ENCODE assay signal across 20 mouse cellular contexts in the genomic region with DNA sequence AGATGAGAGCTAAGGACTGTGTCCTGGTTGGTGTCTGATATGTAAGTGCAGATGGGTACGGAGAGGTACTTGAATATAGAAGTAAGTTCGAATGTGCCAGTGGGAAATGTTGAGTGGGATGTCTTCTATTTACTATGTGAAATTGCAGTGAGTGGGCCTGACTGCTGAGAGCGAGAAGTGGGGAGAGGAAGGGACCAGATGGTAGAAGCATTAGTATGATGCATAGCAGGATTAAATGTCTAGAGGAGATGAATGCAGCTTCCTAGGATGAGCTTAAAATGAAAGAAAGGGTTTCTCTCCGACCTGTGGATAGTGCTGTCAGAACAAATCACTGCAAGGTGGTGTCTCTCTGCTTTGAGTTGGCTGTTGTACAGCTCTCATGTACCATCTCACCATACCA.
DNase-seq lines count a peak whose midpoint lies in the region; ATAC-seq and TF ChIP-seq lines count a peak whose summit lies in the region.
"Had no signal": no experiment of that assay in that cellular context is flagged by ENCODE, and none has a peak within 500 bp of the region (broad histone marks: within the 10 kb centered on the region; RNA-seq: fewer than 3 reads in every experiment).

No protein-coding gene starts in this region.

- no peak for TF ChIP-seq CTCF in hindbrain, postnatal 0 days (IDR thresholded peaks at IDR 0.05; ENCODE audit: low read depth)

- no peaks in the 10 kb centered on the region for H3K9me3 ChIP-seq in hindbrain, postnatal 0 days (ENCODE audit: low read length)
- H3K9me3 ChIP-seq in hindbrain, embryonic 13.5 days = no peaks in the 10 kb centered on the region
- H3K9me3 ChIP-seq: forebrain, embryonic 10.5 days; hindbrain, embryonic 12.5 days; liver, embryonic 13.5 days; megakaryocyte, embryonic 14.5 days; neural tube, embryonic 12.5 days had no signal

- WGBS in hindbrain, postnatal 0 days = 69% methylated on average over 4 of the region's 4 CpGs
- 83% methylated on average over 4 of the region's 4 CpGs for WGBS in hindbrain, embryonic 13.5 days

- H3K36me3 ChIP-seq in hindbrain, postnatal 0 days (ENCODE audit: insufficient read depth, low read length) = no peaks in the 10 kb centered on the region
- H3K36me3 ChIP-seq in hindbrain, embryonic 13.5 days = no peaks in the 10 kb centered on the region
- H3K36me3 ChIP-seq: forebrain, embryonic 10.5 days; hindbrain, embryonic 12.5 days; liver, embryonic 13.5 days; neural tube, embryonic 12.5 days had no signal

- H3K4me3 ChIP-seq in hindbrain, postnatal 0 days (ENCODE audit: low read length) = no peak overlapping the region
- H3K4me3 ChIP-seq in hindbrain, embryonic 13.5 days = no peak overlapping the region
- H3K4me3 ChIP-seq: forebrain, embryonic 10.5 days; gastrocnemius, adult 2 months; hindbrain, embryonic 12.5 days; liver, embryonic 13.5 days; megakaryocyte, embryonic 14.5 days; neural tube, embryonic 12.5 days had no signal

- no peak overlapping the region for H3K27ac ChIP-seq in hindbrain, postnatal 0 days
- H3K27ac ChIP-seq in hindbrain, embryonic 13.5 days = no peak overlapping the region
- H3K27ac ChIP-seq: forebrain, embryonic 10.5 days; gastrocnemius, adult 2 months; hindbrain, embryonic 12.5 days; kidney, postnatal 0 days; liver, embryonic 13.5 days; neural tube, embryonic 12.5 days had no signal

- no peak overlapping the region for H3K4me2 ChIP-seq in hindbrain, postnatal 0 days (ENCODE audit: low read depth, low read length)
- no peak overlapping the region for H3K4me2 ChIP-seq in hindbrain, embryonic 13.5 days
- H3K4me2 ChIP-seq: hindbrain, embryonic 12.5 days; liver, embryonic 13.5 days; neural tube, embryonic 12.5 days had no signal

- no peak overlapping the region for H3K9ac ChIP-seq in hindbrain, postnatal 0 days (replicated peaks; ENCODE audit: low read length)
- H3K9ac ChIP-seq in hindbrain, embryonic 13.5 days = no peak overlapping the region
- H3K9ac ChIP-seq: hindbrain, embryonic 12.5 days; liver, embryonic 13.5 days; neural tube, embryonic 12.5 days had no signal

- DNase-seq in hindbrain, postnatal 0 days (ENCODE audit: low spot score) = peak; percentile 2
- DNase-seq in cerebellum, adult 9-11 months = peak; percentile 5
- DNase-seq in frontal cortex, postnatal 36 days (ENCODE audit: low spot score in 2 of 2) = peak; percentile 47 to 68
- peak; percentile 44 to 59 for DNase-seq in right cerebral cortex, adult 2 months (ENCODE audit: low spot score in 2 of 2)
- DNase-seq in lung, postnatal 14 days = no peak
- no peak for DNase-seq in spleen, postnatal 36 days (ENCODE audit: low spot score in 2 of 2)
- DNase-seq in neural tube, embryonic 10.5 days (ENCODE audit: extremely low spot score, low spot score) = no peak
- DNase-seq: B cell, adult 2 months; gastrocnemius, adult 2 months; heart, adult 18-20 months; liver, embryonic 13.5 days had no signal

- H3K4me1 ChIP-seq in hindbrain, postnatal 0 days (ENCODE audit: insufficient read depth, low read length) = no peaks in the 10 kb centered on the region
- H3K4me1 ChIP-seq in hindbrain, embryonic 13.5 days (replicated peaks) = no peaks in the 10 kb centered on the region
- H3K4me1 ChIP-seq: forebrain, embryonic 10.5 days; hindbrain, embryonic 12.5 days; liver, embryonic 13.5 days; megakaryocyte, embryonic 14.5 days; neural tube, embryonic 12.5 days had no signal

- no peak for ATAC-seq in hindbrain, postnatal 0 days
- no peak for ATAC-seq in hindbrain, embryonic 13.5 days (ENCODE audit: low FRiP score)
- ATAC-seq: intestine, postnatal 0 days; lung, postnatal 0 days; midbrain, embryonic 16.5 days had no signal

- no peaks in the 10 kb centered on the region for H3K27me3 ChIP-seq in hindbrain, postnatal 0 days (ENCODE audit: insufficient read depth, low read length)
- no peaks in the 10 kb centered on the region for H3K27me3 ChIP-seq in hindbrain, embryonic 13.5 days
- H3K27me3 ChIP-seq: hindbrain, embryonic 12.5 days; liver, embryonic 13.5 days; megakaryocyte, embryonic 14.5 days; neural tube, embryonic 12.5 days had no signal

Comparison
In these comparisons a context has a peak if more than half of its experiments do, and no peak if none do; other contexts are left out.
1. DNase-seq: peak in hindbrain, postnatal 0 days (single experiment), cerebellum, adult 9-11 months (single experiment), frontal cortex, postnatal 36 days (2 of 2) and right cerebral cortex, adult 2 months (2 of 2); none in lung, postnatal 14 days (single experiment), spleen, postnatal 36 days (0 of 2) and neural tube, embryonic 10.5 days (single experiment).